Mouse (Mus musculus): ENCODE results near the gene Gfod1.

Gfod1 gene

DNA sequence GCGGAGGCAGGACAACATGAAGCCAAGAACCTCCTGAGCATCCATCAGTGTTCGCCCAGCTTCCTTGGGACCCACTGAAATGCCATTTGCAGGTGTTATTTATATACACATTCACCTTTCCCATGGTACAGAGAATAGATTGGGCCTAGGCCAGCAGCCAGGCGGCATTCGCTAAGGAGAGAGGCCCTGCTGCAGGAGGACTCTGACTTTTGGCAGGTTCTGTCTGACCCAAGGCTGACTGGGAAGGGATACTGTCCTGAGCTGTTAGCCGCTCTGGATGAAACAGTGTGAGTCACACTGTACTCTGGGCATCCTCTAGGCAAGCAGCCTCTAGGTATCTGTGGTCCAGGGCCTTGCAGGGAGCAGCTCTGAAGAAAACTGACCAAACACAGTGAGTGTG lies 6.4 kb downstream of the Gfod1 start:
- no peak for DNase-seq

DNA sequence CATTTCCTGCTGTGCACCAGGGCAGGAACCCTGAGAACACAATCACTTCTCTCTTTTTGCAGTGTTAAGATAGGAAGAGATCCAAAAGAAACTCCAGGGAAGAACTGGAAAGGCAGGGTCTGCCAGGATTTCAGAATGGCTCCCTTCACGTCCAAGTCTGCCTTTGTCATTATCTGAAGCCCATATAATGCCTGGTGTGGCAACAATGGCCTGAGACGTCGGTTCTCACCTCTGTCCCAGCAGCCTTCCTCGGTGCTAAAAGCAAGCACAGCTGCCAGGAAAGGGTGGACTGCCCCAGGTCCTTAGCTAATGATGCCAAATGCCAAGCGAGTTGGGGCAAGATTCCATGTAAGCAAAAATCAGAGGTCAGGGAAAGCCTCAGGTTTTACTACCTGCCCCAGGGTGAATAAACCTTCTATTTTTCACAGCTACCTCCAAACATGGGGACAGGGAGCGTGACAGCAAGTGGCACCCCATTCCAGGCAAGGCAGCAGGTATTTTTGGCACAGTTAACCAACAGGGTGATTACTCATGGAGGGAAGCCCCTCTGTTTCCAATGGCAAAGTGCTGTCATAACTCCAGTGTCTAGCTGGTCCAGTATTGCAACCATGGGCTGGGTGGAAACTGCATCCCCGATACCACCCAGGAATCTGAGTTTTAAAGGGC lies 7.7 kb downstream of the Gfod1 start:
- no peak for DNase-seq

DNA sequence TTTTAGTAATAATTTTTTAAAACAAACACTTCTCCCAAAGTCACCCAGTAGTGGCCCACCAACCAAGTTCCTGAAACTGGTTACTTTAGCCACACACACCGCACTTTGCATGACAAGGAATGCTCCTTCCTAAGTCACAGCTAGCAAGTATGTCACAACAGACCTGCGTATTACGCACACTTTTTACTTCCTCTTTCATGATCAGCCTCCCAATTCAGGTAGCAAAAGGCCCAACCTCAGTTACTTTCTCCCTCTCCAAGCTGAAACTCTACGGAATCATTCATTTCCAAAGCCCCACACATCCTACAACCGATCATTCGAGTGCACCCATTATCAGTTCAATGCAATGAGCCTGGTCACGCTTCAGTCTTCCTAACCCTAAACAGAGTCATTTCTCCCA lies 8.3 kb downstream of the Gfod1 start:
- DNase-seq: no peak

DNA sequence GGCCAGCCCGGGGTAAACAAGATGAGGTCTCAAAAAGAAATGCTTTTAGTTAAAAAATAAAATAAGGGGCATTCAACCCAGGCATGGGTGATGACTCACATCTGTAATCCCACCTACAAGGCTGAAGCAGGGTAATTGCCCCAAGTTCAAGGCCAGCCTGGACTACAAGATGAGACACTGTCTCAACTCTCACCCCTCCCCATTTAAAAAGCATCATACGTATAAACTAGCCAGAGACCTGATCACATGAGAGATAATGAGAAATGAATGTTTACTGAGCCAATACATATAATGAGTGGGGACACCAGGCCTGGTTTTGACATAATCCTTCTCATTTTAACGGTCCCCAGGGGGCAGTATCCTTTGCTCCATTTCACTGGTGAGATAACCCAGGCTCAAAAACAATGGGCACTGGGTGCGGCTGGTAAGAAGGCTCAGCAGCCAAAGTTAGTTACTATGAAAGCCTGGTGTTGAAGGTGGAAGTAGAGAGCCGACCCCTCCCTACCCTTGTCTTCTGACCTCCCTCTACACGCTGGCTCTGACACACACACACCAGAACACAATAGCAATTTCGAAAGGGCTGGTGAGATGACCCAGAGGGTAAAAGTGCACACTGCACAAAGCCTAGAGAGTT lies 8.9 kb downstream of the Gfod1 start:
- peak; percentile 17 for DNase-seq

DNA sequence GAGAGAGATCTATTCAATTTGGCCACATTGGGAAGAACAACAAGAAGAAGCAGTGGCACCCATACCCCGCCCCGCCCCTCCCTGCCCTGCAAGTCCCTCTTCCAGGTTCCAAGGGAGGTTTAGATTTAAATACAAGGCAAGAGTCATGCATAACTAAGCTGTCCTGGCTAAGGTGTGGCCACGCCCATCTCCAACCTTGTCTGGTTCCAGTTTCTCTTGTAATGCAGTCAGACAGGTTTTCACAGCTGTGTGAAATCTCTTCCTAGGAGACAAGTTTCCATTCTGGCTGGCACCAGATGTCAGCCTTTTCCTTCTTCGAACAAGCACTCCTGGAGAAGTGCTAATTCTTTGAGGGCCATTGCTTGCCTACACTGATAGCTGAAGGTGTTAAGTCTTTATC lies 11.1 kb downstream of the Gfod1 start:
- no peak for DNase-seq

DNA sequence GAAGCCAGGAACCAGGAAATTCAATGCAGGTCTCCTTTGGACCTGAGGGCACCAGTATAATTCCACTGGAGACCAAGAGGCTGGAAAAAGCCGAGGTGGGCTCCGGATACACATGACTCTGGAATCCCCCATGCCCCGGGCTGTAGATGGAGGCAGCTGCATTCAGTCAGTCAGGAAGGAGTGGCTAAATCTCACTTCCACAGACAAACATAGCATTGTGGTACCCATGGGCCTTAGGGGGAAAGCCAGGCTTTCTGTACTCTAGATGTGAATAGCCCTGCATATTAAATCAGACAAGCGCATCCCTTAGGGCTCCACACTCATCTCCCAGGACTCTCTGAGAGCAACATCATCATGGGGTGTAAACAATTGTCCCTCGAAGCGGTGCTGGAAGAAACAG lies 14.9 kb downstream of the Gfod1 start:
- DNase-seq: peak; percentile 84

DNA sequence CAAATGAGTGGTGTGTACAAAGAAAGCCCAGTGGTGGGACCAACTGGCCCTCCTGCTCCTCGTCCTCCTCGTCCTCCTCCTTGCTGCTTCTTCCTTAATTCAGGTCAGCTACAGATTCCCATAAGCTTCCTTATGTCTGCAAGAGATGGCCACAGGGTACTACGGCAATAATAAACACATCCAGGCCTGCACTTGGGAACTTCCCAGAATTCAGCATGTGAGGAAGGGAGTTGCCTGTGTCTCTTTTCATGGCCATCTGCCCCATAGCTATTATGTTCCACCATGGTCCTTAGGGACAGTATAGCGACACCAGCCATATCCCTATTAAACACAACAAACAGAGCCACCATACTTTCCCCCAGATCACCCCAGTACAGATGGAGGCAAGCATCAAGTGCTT lies 15.5 kb downstream of the Gfod1 start:
- DNase-seq: no peak

DNA sequence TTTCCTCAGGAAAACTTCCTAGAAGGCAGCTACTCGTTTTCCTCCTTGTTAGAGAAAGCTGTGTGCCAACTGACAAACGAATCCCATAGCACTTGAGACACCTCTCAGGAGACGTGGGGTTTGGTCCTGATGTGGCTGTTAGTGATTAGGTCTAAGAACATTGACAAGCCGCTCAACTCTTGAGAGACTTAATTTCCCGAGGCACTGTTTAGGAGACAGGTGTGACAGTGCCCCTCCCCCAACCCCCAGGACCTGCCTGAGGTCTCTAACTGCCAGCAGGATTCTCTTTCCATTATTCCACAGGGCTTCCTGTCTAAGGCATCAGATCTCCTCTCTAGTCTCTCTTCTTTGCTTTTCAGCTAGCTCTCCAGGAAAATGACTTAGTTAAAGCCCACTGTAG lies 15.9 kb downstream of the Gfod1 start:
- DNase-seq: no peak

DNA sequence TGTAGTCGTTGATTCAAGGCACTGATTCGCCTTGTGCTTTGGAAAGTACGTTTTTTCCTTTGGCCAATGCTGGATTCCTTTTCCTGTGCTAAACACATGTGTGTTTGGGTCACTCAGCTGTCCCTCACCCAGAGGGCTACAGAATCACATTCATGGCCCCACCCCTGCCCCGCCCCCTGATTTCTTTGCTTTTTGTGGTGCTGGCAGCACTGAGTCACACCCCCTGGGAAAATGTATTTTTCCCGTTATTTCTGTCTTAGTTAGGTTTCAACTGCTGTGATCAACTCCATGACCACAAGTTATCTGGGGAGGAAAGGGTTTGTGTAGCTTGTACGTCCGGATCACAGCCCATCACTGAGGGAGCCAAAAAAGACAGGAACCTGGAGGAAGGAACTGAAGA lies 17.1 kb downstream of the Gfod1 start:
- no peak for DNase-seq

DNA sequence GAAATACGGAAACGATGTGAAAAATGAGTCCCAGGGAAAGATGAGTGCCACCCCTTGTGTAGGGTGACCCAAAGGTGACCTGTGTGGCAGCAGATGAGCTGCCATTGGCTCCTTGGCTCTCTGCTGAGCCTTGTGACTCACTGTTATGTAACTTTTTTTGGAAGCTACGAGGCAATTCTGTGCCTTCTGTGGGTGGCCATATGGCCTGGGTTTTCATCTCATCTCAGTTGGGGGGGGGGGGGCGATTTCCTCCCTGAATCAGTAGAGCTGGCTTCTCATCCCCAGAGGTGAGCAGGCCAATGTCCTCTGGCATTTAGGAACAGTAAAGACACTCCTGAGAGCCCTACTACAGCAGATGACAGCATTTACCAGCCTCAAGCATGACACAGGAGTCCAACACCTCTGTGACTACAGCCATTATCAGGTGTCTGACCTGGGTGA lies 19.2 kb downstream of the Gfod1 start:
- no peak for DNase-seq

DNA sequence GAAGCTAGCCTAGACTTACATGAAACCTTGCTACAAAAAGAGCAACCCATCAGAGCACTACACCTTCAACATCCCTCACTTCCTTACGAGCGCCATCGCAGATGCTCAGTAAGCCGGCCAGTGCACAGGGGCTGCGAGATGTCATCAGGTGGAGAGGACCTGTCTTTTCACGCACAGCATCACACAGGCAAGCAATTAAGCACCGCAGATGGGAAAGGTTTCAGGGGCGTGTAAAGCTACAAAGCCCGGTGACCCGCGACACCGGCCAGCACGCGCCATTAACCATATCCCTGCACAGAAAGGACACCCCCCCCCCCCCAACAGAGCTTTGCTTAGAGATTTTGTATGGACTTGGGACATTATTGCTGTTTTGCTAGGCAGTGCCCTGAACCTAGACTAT lies 30.1 kb downstream of the Gfod1 start:
- no peak for DNase-seq

DNA sequence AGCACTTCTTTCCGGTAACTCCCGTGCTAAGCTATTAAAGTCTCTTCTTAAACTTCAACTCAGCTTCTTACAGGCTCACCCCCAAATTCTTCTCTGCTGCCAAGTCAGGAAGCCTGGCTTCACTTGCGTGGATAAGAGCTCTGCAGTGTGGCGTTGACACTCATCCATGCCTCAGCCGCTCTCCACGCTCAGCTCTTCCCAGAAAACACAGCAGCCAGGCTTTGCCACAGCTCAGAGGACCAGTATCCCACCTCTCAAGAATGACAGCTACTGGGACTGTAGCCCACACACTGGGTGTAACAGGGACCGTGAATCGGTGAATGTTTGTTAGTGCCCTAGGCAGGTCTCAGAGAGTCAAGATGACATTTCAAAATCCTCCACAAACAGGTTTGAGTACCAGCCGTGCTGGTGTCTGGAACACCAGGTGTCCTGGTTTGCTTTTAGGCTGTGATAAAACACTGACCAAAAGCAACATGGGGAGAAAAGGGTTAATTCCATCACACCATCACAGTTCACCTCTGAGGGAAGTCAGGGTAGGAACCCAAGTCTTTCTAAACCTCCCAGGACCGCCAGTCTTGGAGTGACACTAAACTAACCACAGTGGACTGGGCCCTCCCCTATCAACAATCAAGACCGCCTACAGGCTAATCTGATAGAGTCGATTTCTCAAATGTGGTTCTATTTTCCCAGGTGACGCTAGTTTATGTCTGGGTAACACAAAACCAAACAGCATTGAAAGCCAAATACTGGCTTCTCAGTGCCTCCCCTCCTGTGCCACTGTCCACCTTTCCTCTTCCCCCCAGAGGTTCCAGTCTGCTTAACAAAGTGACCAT lies 31.5 kb downstream of the Gfod1 start:
- no peak for DNase-seq

DNA sequence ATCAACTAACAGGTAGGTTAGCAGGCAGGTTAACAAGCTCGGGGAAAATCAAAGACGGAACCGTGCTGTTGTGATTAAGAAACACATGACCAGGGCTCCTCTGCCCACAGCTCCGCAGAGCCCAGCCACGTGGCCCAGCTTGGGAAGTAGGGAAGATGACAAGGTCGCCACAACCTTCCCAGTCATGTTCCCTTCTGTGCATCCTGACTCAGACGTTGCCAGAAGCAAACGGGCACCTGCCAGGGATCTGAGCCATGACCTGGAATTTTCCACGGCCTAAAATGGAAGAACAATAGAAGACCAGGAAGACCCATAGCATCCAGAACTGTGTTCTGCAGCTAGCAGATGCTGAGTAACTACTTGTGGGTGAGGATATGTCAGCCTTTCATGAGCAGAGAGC lies 32.5 kb downstream of the Gfod1 start:
- no peak for DNase-seq

DNA sequence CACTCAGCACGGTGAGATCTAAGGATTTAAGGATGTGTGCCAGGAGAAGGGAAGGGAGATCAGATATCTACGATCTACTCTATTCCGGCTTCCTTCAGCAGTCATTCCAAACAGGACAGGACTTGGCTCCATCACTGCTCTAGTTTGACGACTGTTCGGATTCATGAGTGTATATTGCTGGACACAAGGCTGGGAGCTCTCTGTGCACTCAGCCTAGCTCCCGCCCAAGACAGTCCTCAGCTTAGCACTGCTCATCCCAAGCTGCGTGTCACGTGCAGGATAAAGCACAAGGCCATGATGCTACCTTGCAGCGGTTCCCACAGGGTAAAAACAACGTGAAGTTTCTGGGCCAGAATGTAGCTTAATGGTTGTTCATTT lies 33.8 kb downstream of the Gfod1 start:
- DNase-seq: no peak

DNA sequence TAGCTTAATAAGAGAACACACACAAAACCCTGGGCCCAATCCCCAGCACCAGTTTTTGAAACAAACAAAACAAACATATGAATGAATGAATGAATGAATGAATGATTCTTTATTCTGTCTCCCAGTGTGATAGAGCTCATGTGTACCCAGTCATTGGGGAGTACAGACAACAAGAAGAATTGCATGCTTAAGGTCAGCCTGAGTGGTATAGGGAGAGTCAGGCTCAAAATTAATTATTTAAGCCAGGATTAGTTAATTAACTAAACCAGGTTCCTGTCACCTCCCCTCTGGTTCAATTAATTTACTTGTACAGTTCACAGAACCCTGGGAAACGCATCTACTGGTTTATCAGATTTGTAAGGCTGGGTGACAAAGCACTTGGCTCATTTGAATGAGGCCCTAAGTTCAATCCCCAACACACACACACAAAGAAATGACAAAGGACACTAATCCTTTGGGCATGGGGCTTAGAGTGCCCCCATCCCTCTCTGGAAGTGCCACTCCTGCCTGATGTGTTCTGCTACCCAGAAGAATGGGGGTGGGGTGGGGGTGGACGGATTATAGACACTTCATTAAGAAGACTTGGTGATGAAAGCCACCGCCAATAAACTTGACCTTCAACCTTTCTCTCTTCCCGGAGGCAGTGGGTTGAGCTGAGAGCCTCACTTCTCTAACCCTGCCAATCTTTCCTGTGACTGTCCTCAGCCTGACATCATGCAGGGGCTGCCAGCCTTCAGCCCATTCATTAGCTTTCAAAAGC lies 34.3 kb downstream of the Gfod1 start:
- DNase-seq: peak; percentile 74

DNA sequence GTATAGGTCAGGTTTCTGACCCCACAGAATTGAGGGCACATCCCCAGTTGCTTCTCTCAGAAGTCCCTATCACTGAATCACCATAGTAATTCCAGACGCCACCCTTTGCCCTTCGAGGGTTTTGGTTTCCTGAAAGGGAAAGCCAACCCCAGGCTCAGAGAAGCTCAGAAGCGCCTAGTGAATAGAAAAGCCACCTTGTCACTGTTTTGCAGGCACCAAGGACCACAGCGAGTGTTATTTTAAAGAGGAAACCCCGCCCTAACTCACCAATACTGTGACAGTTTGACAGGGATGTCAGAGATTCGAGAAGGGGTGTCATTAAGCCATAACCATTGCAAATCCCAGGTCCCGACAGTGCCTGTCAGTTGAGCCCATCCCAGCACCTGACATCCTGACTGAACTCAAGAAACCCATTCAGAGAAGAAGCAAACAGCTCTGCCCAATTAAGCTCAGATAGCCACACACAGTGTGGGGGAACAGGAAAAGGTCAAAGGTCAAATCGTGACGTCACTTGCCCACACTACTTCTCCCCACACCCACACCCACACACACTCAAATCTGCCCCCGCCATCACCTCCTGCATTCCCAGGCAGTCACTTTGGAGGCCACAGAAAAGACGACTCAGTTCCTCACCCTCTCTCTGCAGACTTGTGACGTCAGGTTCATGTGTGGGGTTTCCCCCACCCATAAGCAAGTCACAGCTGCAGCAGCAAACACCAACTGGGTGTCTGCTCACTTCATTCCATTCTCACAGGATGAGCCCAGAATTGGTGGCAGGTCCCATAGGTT lies 35.2 kb downstream of the Gfod1 start:
- peak; percentile 29 for DNase-seq

DNA sequence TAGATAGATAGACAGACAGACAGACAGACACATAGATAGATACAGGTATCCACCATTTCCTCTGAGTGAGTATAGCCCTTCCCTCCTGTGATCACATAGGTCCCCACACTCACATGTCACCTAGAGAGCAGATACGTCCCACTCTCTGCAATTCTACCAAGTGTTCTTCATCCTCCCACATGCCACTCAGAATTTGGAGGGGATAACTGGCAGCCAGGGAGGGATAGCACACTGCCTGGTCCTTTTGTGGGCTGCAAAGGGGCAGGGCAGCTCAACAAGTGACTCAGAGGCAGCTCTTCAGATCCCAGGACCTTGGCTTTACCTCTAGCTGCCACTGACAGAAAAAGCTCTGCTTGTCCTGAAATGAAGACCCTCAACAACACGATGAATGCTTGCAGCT lies 36.1 kb downstream of the Gfod1 start:
- DNase-seq: no peak

DNA sequence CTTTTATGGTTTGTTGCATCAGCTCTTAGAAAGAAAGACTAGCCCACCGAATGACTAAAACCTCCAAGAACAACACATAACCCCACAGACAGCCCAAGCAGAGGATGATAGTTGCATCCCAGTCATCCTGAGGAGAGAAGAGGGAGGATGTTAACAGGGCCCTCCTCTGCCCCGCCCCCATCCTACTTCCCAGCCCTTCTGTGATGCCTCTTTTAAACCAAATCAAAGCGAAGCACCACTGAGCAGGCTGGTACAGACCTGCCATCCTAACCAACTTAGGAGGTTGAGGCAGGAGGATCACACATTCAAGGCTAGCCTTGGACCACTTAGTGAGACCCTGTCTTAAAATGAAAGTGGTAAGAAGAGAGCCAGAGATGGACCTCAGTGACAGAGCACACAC lies 36.8 kb downstream of the Gfod1 start:
- DNase-seq: no peak

DNA sequence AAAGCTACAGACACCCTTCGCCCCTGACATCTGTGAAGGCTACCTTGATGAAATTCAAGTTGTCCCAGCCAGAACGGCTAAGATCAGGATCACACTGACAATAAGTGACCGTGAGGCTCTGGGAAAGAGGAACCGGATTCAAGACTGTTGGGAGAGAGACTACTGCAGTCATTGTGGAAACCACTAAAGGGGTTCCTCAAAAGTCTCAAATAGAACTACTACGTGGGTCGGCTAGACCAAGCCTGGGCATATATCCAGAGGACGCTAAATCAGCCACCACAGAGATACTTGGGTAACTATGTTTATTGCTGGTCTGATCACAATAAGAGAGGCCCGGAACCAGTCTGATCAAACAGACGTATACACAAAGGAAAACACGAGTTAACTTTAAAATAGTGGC lies 37.6 kb downstream of the Gfod1 start:
- DNase-seq: no peak

DNA sequence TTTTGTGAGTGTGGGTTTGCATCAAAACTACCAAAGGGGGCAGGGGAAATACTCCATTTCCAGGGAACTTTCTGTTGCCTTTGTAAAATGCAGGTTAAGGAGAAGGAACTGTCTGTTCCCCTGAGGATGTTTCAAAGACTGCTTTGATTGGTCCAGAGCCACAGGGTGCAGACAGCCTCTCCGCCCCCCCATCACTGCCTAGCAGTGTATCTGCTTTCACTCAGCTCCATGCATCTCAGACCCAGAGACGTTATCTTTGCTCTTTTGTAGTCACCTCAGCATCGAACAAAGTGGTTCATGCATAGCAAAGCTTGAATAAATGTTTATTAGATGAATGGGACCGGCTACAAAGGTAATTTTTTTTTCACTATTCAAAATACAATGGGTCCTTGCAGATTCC lies 38.9 kb downstream of the Gfod1 start:
- no peak for DNase-seq

DNA sequence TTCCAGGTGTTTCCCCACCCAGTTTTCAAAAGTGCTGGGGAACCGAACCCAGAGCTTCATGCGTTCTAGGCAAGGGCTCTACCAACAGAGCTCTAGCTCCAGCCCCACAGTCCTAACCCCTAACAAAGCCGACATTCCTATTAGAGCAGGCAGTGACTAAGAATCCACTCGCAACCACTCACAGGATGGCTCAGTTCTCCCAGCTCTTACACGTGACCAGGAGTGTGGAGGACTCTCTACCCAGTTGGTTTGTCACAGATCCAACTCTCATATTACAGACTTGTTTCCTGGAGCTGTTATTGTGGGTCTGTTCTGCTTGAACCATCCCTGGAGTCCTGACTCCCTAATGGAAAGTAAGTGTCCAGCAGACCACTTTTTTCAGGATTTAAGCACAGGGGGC lies 40.3 kb downstream of the Gfod1 start:
- DNase-seq: no peak

DNA sequence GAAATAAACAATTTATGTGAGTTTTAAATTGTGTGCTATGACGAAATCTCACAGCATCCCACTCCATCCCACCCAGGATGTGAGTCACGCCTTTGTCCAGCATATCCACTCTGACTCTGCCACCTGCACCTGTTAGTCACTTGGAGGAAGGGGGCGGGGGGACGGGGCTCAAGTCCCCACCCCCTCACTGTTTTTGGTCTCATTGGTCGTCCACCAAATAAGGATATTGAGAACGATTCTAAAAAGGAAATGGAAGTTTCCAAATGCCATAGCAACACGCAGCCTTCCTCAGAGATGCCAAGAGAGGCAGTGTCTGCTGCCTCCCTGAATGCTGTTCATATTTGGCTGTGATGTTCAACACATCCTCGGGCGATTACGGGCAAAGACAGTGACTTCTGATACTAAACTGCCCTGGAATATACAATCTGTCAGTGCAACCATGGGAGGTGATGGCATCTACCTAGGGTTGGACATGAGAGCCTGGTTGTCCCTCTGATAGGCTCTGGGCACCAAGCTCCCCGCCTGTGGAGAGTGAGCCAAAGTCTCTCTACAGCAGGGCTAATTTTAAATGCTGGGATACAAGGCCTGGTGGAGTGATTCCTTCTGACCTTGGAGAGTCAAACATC lies 41.7 kb downstream of the Gfod1 start:
- DNase-seq: no peak
